Mouse (Mus musculus) frontal cortex, adult 2 months (tissue): ENCODE measurements at regions not wholly inside any gene's neighbourhood (a gene's known extent, or its start where the extent isn't known, plus 50 kb on each side); places are given as distances from the start of the nearest gene placed in this dataset.
A peak's percentile ranks its signal among the peaks of the same experiment; 100 is the strongest.

ENCODE experiments used
- DNase-seq, 2 experiments: peaks; one replicate each; pipeline ENCODE4 v3.0.0; 2022; ENCODE audit warnings: low spot score in 1 of 2; ENCODE audit errors: extremely low spot score in 1 of 2

DNA sequence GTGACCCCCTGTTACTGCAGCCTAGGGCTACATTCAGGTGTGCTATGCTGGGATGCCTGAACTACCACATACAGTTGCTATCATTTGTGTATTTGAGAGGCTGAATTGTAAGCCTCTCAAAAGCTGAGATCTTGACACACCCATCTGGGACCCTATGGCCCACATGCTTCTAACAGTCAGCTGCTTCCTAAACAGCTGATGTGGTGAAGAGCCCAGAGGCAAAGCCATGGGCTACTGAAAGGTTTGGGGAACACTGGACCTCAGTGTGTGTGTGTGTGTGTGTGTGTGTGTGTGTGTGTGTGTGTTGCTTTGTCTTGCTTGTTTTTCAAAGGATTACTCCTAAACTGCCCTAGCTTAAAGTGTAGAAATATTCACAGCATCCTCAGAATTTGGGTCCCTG lies 75.0 kb downstream of the Lbh start:
- DNase-seq: no peak

DNA sequence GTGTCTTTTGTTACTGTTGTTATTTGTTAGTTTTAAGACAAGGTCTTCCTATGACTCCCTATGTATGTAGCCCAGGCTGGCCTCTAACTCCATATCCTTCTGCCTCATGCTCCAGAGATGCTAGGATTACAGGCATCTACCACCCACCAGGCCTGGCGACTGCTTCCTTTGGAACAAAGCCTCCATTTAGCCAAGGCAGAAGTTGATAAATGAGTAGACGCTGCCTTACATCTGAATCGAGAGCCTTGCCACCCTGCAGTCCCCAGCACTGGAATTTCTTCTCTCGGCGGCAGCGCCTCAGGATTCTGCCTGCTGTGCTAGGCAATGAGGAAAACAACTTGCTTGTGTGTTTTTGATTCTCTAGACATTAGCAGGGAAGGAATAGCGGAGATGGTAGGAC lies 75.5 kb downstream of the Lbh start:
- no peak for DNase-seq

DNA sequence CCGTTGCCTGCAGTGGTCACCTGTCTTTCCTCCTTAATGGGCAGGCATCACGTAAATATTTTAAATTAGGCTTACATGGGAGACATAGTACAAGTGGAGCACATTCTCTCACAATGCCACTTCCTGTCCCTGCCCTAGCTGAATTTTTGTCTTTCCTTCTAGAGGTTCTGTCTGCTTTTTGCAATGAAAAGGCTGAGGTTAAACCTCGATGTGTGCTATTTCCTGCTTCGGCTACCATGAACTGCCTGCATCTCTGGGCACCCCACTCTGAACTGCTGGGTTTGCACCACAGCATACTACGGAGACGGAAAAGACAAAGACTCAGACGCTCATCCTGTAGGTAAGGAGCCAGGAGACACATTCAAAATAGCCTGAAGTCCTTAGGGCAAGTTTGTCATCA lies 78.4 kb downstream of the Lbh start:
- no peak for DNase-seq

DNA sequence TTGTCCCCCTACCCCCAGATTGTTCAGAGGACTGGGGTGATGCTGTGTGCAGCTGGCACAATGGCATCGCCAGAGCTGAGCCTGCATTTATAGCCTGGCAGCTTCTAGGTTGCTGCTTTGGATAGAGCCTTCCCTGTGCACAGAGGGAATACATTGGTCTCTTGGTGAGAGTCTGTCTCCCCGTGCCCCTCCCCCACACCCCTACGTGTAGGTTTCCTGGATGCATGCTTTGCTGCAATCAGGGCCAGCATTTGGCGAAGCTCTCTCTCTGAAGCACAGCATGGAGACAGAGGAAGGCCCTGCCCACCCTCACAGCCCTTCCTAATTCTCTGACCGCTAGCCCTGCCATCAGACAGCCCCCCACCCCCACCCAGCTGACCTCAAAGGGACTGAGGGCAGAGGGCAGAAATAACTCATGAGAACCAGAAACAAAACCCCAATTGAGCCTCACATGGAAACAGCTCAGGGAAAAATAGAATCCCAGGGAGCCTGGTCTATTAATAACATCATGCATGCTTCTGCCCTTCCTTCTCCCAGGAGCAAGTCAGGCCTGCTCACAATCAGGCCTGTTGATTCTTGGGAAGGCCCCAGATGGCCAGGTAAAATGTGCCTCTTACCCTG lies 79.3 kb downstream of the Lbh start:
- no peak for DNase-seq

DNA sequence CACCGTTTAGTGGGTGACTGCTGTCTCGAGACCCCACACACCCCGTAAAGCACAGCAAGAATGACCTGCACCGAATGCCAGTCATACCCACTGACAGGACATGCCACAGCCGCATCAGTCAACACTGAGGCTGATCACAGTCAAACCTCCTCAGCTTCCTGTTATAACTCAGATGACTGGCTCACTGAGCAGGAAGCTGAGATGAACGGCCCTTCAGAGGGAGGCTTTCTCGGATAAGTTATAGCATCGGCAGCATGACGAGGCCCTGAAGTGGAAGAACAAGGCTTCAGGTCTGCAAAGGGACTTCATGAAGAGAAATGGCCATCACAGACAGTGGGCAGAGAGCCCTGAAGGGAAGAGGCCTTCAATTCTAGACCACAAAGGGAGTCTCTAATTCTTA lies 87.0 kb downstream of the Lbh start:
- no peak for DNase-seq

DNA sequence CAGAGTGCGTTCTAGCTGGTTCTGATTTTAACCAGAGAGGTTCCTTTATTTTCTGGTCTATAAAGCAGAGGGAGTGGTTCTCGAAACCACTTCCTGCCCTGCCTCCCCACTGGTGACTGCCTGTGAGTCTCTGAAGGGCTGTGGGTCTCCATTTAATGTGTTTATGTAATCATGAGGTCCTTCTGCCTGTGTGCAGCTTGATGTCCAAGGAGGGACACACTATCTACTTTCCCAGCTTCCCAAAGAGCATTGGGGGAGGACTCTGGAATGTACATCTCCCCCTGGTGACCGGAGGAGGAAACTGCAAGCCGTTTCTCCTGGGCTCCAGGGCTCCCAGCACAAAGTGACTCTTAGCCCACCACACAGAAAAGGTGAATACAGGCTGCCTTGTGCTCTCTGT lies 90.8 kb downstream of the Lbh start:
- DNase-seq: peak in 1 of 2 experiments; percentile 65

DNA sequence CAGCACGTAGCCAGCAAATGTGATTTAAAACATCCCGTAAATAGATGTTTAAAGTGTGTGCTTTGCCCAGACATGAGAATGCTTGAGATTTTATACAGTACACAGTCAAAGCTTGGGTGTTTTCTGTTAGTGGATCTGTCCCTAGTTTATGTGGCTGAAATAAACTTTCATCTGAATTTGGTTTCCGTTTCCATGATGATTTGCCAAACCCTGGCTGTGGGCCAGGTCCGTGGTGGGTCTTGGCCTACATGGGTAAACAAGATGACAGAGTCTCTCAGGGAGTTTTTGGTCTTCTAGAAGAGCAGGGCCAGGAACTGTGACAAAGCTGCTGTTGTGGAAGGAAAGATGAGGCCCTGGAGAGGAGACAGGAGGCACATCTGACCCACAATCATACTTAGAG lies 91.9 kb downstream of the Lbh start:
- DNase-seq: no peak

DNA sequence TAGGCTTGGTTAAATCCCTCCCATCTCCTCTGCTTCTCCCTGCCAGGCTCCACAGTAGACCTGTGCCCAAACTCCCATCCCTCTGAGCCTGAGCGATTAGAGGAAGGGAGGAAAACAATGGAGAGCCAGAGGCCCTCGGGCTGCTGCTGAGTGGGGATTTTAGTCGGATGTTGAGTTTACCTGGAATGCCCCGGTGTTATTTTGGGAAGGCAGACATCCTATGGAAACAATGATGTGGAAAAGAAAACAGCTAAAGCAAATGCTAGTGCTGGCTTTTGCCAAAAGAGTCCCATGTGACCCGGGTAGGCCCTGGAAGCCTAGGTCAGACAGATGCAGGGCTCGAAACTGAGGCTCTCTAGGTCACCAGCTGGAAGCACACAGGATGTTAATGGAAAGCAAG lies 94.3 kb downstream of the Lbh start:
- DNase-seq: no peak

DNA sequence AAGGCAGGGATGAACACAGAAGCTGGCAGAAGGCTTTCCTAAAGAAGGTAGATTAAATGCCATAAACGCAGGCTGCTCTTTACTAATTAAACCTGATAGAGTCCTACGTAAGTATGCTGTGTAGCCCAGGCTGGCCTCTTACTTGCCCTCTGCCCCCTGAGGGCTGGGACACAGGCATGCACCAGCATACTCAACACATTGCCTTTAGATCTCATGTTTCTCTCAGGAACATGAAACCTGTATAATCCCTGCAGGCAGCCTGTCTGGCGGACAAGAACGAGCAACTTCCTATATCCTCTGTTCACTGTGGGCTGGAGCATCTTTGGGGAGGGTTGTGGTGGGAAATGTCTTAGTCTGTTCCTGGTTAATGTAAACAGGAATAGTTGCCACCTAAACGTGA lies 94.8 kb upstream of the Lclat1 start:
- no peak for DNase-seq

DNA sequence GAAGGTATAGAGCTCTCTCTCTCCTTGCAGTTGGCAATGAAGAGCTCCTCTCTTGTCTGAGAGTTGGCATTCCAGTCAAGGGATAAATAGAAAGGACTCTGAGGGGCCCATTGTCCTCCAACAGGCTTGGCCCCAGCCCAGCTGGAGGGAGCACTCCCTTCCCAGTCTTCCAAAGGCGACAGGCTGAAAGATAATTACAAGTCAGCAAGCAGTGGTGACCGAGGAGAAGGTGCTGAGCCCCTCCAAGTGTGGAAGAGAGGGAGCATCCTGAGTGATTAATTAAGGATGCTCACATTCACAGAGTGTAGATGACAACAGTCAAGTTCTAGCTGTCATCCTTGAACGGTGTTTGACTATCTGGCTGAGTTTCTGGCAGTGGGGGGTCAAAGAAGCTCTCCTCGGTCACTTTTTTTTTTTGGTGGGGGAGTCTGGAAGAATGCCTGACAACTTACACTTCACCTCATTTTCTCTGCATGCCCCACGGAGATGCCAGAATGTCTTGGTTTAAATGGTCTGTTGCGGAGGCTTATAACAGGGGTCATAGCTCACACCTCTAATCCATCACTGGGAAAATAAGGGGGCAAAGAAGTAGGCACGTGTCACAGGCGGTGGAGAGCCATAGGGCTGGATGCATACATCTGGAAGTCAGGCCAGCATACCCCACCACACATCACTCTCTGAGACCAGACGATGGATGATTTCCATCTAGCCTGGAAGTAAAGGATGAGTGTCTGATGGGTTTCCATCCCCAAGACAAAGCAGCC lies 93.5 kb upstream of the Lclat1 start:
- no peak for DNase-seq

DNA sequence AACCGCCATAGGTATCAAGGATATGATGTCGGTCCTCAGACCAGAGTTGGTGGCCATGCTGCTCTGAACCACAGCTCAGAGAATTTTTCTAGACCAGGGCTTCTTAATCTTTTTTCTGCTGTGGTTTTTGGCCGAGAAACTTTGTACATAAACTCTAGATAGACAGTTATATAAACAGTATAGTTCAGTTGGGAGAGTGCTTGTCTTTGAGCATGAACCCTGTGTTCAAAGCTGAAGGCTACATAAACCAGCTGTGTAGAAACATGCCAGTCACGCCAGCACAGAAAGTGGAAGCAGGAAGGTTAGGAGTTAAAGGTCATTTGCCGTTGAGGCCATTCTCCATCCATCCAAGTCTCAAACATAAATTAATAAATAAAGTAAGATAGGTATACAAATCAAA lies 90.6 kb upstream of the Lclat1 start:
- DNase-seq: no peak

DNA sequence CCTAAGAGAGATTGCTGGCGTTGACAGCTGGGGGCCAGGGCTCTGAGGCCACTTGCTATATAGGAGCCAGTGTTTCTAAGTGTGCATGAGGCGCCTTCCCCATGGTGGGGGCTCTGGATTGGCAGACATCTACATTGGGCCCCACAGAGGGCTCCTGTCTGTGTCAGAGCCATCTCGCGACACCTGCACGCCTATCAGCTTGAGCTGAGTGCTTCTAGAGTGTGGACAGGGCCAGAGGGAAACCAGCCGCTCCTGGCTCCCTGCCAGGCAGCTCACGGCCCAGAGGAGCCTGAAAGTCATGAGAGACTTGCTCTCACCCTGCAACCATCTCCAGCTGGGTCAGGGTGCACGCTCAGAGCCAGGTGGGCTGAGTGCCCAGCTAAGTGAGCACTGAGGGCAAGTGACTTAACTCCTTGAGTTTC lies 85.1 kb upstream of the Lclat1 start:
- DNase-seq: no peak

DNA sequence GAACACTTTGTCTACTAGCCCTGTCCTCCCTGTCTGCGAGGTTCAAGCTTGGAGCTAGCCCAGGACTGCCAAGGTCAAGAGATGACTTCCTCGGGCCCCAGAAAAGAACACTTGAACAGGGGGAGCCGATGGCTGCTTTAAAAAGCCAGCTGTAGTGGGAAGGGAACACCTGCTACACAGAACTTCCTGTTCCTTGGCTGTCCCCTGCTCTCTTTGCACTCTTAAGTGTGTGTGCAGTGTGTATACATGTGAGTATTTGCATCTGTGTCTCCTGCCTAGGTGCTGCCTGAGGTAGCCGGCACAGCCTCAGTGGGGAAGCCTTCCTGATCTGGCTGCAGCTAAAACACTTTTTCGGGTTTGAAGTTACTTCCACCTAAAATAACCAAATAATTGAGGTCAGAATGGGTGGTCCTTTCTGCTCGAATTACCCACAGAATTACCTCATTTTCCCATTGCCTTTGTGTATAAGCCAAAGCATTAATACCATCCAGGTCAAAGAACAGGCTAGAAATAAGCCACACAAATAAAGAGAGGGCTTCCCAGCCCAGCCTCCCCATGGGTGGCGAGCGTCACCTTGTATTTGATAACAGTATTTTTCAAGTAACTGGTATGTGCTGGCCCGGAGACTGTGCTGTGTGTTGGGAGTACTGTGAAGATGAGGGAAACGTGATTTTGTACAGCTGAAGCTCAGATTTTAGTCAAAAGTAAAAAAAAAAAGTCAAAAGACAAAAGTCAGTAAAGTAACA lies 84.2 kb upstream of the Lclat1 start:
- DNase-seq: no peak

DNA sequence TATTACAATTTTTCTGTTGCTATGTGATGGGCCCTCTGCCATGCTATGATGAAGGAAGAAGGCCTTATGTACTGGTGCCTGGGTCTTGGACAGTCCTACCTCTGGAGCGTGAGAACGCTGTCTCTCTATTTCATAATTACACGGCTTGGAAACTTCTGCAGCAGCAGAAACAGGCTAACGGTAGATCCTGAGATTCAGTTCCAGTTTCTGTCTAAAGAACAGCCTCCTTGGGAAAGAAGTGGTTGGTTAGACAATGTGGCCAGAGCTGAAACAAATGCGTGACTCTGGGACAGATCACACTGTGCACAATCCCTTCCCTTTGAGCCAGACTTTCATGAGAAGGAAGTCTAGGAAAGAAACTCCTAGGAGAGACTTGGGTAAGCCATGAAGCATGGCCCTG lies 80.7 kb upstream of the Lclat1 start:
- no peak for DNase-seq

DNA sequence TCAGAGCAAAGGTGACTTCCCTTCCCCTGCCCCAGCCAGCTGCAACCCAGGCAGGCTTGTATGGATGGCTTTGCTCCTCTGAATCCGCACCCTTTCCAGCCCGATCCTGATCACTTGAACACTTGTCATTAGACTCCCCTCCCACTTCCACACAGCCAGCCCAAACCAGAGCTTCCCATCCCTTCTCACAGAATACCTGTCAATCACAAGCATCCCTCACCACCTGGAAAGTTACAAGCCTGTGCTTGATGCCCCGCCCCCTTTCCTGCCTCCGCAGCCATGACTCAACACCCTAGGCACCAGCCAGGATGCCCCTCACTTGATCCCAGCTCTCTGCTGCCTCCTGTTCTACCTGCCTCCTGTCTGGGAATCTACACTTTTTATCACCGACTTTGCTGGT lies 76.0 kb upstream of the Lclat1 start:
- peak in 1 of 2 experiments; percentile 11 for DNase-seq

DNA sequence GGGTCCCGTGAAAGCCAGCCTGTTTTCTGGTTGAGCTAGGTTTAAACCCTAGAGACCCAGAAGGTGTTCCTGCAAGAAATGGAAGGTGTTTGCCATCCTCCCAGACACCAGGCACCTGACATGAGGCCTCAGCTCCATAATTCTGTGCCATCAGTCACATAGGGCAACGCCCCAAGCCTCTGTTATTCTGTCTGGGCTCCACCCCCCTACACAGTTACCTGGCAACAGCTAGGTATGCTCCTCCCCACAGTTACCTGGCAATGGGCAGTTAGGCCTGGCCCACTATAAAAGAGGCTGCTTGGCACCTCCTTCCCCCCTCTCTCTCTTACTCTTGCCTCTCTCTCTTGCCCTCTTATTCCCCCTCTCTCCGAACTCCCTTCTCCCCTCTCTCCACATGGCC lies 75.5 kb upstream of the Lclat1 start:
- no peak for DNase-seq

DNA sequence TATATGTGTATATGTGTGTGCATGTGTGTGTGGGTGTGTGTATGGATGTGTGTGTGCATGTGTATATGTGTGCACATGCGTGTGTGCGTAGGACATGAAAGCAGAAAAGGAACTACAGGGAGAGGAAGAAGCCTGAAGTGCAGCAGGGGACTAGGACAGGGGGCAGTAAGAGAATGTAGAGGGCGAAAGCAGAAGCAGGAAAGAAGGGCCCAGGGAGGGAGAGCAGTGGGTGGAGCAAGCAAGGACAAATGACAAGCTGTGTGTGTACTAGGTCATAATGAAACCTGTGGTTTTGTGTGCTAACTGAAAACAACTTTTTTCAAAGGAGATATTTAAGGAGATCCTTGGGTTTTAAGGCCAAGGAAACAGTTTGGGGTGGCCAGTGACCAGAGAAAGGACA lies 73.4 kb upstream of the Lclat1 start:
- DNase-seq: no peak

DNA sequence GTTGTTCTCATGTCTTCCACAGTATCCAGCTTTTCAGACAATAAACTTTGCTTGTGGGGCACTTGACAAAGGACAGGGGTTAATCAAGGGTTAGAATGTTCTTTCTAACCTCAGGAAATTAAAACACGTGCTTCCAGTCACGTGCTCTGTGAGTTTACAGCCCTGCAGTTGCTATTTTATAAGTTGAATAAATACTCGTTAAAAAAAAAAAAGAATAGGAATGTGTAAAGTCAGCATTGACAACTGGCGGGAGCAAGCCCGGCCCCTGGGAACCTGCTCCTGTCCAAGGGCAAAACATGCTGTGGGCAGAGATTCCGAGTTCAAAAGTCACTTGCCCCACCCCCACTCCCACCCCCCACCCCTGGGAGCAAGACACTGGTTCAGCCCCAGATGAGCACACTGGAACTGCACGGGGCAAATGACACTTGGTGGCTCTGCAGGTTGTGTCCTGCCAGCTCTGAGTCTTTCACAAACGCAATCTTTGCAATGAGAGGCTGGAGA lies 72.8 kb upstream of the Lclat1 start:
- DNase-seq: no peak

DNA sequence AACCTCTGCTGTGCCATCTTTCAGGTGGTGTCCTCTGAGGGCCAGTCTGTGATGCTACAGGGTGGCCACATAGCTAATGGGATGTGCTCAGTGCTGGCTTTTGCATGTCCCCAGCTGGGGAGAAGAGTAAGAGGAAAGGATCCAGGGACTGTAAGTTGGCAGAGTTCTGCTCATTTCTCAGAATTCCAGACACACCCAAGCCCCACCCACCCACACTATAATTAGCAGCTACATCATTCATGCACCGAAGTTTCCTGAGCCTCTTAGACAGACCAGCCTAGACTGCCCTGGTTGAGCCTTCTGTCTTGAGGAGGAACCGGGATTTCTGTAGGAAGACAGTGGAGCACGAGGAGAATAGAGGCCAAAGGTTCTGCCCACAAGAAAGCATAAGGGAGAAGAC lies 70.9 kb upstream of the Lclat1 start:
- DNase-seq: no peak

DNA sequence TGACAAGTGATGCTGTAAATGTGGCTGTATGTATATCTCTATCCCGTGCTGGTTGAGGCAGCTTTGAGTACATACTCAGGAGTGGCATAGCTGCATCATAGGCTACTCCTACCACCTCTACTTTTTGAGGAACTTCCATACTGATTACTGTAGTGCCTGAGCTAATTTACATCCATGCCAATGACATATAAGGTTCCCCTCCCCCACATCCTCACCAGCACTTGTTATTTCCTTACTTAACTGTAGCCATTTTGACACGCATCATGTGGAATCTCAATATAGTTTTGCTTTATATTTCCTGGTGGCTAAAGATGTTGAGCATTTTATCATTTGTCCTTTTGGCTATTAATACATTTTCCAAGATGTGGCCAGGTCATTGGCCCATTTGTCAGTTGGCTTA lies 69.2 kb upstream of the Lclat1 start:
- no peak for DNase-seq

DNA sequence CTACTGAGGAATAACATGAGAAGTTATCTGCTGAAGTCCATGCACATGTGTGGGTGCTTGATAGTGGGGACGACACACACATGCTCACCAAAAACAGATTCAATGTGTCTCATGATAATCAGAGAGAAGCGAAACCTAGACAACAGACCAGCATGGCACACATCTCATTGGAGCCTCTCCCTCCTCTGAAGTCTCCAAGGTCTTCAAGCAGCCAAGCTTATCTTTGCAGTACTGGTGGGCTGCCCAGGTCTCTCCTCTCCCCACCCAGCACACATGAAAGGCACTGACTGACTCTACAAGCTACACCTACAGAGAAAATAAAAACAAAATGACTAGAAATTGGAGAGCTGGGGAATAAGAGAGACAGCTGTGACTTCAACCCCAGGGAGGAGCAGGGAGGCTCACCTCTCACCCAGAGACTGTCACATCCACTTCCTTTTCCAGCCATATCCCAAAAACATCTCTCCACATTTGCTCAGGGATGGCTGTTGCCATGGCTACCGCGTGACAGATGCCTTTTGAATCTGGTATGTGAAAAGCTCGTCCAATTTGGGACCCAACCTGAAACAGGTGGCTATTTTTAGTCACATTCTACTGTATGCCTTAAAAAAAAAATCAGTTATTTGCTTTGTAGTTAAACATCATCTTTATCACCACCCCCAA lies 62.7 kb upstream of the Lclat1 start:
- DNase-seq: peak in 1 of 2 experiments; percentile 29
